In the genomic region with DNA sequence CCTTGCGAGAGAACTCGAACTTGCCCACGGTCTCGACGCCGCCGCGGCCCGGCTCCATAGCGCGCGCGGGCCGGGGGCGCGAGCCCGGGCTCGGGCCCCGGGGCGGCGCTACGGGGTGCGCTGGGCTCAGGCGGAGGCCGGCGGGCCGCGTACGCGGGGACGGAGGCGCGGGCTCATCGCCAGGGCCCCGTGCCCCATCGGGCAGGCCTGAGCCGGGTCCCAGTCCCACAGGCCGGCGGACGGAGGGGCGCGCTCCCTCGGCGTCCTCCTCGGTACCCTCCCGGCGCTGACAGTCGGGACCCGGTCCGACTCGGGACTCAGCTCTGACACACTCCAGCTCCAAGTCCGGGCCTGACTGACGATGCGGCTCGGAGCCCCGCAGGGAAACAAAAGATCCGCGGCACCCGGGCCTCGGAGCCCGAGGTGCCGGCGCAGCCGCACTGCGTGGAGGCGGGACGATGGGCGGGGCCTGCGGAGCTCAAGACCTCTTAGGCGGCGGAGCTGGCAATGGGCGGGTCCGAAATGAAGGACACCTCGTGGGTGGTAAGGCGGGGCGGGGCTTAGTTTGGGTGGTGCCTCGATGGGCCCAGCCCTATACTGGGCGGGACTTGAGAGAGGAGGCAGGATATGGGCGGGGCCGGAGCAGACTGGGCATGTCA, we compare ENCODE assay signal across 8 mouse cellular contexts. TPM values are rescaled to one million over a fixed set of nuclear protein-coding genes. Genes with fewer than 3 reads are reported as not detected.
DNase-seq lines count a peak whose midpoint lies in the region; ATAC-seq lines count a peak whose summit lies in the region.

Gene Ulk1 (minus strand): TSS at position 431 of the 659 bp plus-strand sequence.

- H3K4me1 ChIP-seq in megakaryocyte, embryonic 14.5 days, result peaks cover 66% of the 10 kb centered on the region

- peak within 1 kb of the TSS; percentile 97 for H3K4me3 ChIP-seq in megakaryocyte, embryonic 14.5 days (replicated peaks)

- DNase-seq in ZHBTc4 (ENCODE audit: low read depth, low spot score), result peak; percentile 100
- peak; percentile 99 to 100 for DNase-seq in gastrocnemius, adult 8-10 months (ENCODE audit: low spot score in 2 of 2)
- peak; percentile 92 for DNase-seq in hindlimb bud, embryonic 11.5 days (ENCODE audit: extremely low spot score, low read depth, low spot score)
- peak; percentile 93 to 99 for DNase-seq in left cerebral cortex, adult 8-10 months (ENCODE audit: low spot score in 2 of 2)
- peak; percentile 100 for DNase-seq in right cerebral cortex, postnatal 10 days (ENCODE audit: low spot score in 2 of 2)
- peak; percentile 98 for DNase-seq in urinary bladder, postnatal 25 days (ENCODE audit: low spot score)

- H3K9me3 ChIP-seq in megakaryocyte, embryonic 14.5 days, result no peaks in the 10 kb centered on the region

- H3K27me3 ChIP-seq in megakaryocyte, embryonic 14.5 days (replicated peaks), result no peaks in the 10 kb centered on the region

- peak; percentile 86 for ATAC-seq in common myeloid progenitor, adult 5-6 weeks (replicated peaks; ENCODE audit: low read depth, poor library complexity, severe bottlenecking)

- H3K36me3 ChIP-seq in megakaryocyte, embryonic 14.5 days (replicated peaks; ENCODE audit: low read length), result peaks cover 31% of the 10 kb centered on the region

RNA-seq across cellular contexts. Expression of gene Ulk1, which starts in this region (rescaled TPM):
- 10.0 and 11.7 TPM in 2 replicates for total RNA-seq in common myeloid progenitor, adult 5-6 weeks (2017)
- 10 to 100 TPM; 46.3 to 64.6 (median 55.0) TPM for total RNA-seq in gastrocnemius, adult 8-10 months (2022)
- 10 to 100 TPM; 59.2 to 67.2 (median 66.3) TPM for total RNA-seq in left cerebral cortex, adult 8-10 months (2022)
- 46.2 and 157 TPM in 2 replicates for polyA plus RNA-seq in megakaryocyte, embryonic 14.5 days (2012; ENCODE audit: insufficient read depth, low replicate concordance)

Comparison
In these comparisons a context has a peak if more than half of its experiments do, and no peak if none do; other contexts are left out.
1. Peak in every context shown above with its lines: DNase-seq, ATAC-seq and H3K4me3 ChIP-seq.